Mouse (Mus musculus): ENCODE measurements around the gene Hemgn. TPM values are rescaled to one million over a fixed set of nuclear protein-coding genes. Genes with fewer than 3 reads are reported as not detected.
A peak's percentile ranks its signal among the peaks of the same experiment; 100 is the strongest.

The Hemgn gene
- total and polyA plus RNA-seq, 2 experiments from 2014 or later: 0.37 TPM; not detected in 1

- peak overlapping the region; percentile 43 for H3K4me3 ChIP-seq (ENCODE audit: low read depth, low read length)
- no peak overlapping the region for H3K27ac ChIP-seq (ENCODE audit: low read depth)
- H3K4me2 ChIP-seq (ENCODE audit: low read depth, low read length): peak overlapping the region; percentile 49
- DNase-seq (ENCODE audit: low spot score): no peak
- no peaks in the 10 kb centered on the region for H3K4me1 ChIP-seq (ENCODE audit: control insufficient read depth, insufficient read depth)
- H3K27me3 ChIP-seq (ENCODE audit: control insufficient read depth, insufficient read depth, low read length): peaks cover 100% of the 10 kb centered on the region
- no peak for TF ChIP-seq CTCF (IDR thresholded peaks at IDR 0.05; ENCODE audit: low read depth)
- TF ChIP-seq EP300 (IDR thresholded peaks at IDR 0.05; ENCODE audit: low read depth): no peak
- no peaks in the 10 kb centered on the region for H3K36me3 ChIP-seq (replicated peaks; ENCODE audit: control insufficient read depth, insufficient read depth, low read length)
- ATAC-seq (ENCODE audit: insufficient read depth, low read depth): no peak; the same call in 1 of the 2 replicates
- no peaks in the 10 kb centered on the region for H3K9me3 ChIP-seq (replicated peaks; ENCODE audit: control insufficient read depth, low read length)
- H3K9ac ChIP-seq (replicated peaks; ENCODE audit: low read depth, low read length): no peak overlapping the region
- 1% methylated on average over 50 of the region's 51 CpGs for WGBS
These were observed 69.0 kb downstream of the Hemgn start for GRCm38 (mm10) chr4:46344288-46344687.

Other genes with a start within 250 kb of the Hemgn start
- gene Xpa, start 217.2 kb downstream of the Hemgn start, total RNA-seq (2014; rRNA removed; ENCODE audit: low replicate concordance): 9.4 and 18.0 TPM in 2 replicates
- 17.6 and 19.1 TPM in 2 replicates for gene Xpa, start 217.2 kb downstream of the Hemgn start, polyA plus RNA-seq (2015; fragmentation: Nextera tagmentation; extraction: Ambion mirVana)
- gene Foxe1, start 69.9 kb downstream of the Hemgn start, total RNA-seq (2014; rRNA removed; ENCODE audit: low replicate concordance): 1.1 TPM in 1 of 2 replicates, not detected in the other
- 0.05 TPM in 1 of 2 replicates, not detected in the other for gene Foxe1, start 69.9 kb downstream of the Hemgn start, polyA plus RNA-seq (2015; fragmentation: Nextera tagmentation; extraction: Ambion mirVana)
- gene Trmo, start 24.1 kb downstream of the Hemgn start, total RNA-seq (2014; rRNA removed; ENCODE audit: low replicate concordance): 3.9 and 12.1 TPM in 2 replicates
- gene Trmo, start 24.1 kb downstream of the Hemgn start, polyA plus RNA-seq (2015; fragmentation: Nextera tagmentation; extraction: Ambion mirVana): 5.8 and 6.5 TPM in 2 replicates
- 3.6 and 9.2 TPM in 2 replicates for gene Anp32b, start 37.4 kb upstream of the Hemgn start, total RNA-seq (2014; rRNA removed; ENCODE audit: low replicate concordance)
- gene Anp32b, start 37.4 kb upstream of the Hemgn start, polyA plus RNA-seq (2015; fragmentation: Nextera tagmentation; extraction: Ambion mirVana): 75.8 and 76.0 TPM in 2 replicates
- 54.2 and 54.6 TPM in 2 replicates for gene Nans, start 75.7 kb upstream of the Hemgn start, total RNA-seq (2014; rRNA removed; ENCODE audit: low replicate concordance)
- 36.2 and 38.2 TPM in 2 replicates for gene Nans, start 75.7 kb upstream of the Hemgn start, polyA plus RNA-seq (2015; fragmentation: Nextera tagmentation; extraction: Ambion mirVana)
- 3.4 and 10.9 TPM in 2 replicates for gene Trim14, start 122.6 kb upstream of the Hemgn start, total RNA-seq (2014; rRNA removed; ENCODE audit: low replicate concordance)
- 0.46 and 0.85 TPM in 2 replicates for gene Trim14, start 122.6 kb upstream of the Hemgn start, polyA plus RNA-seq (2015; fragmentation: Nextera tagmentation; extraction: Ambion mirVana)
- gene Coro2a, start 188.7 kb upstream of the Hemgn start, total RNA-seq (2014; rRNA removed; ENCODE audit: low replicate concordance): 0.70 and 1.6 TPM in 2 replicates
- gene Coro2a, start 188.7 kb upstream of the Hemgn start, polyA plus RNA-seq (2015; fragmentation: Nextera tagmentation; extraction: Ambion mirVana): 0.22 and 0.26 TPM in 2 replicates
- 4.6 and 6.2 TPM in 2 replicates for gene Tbc1d2, start 236.7 kb upstream of the Hemgn start, total RNA-seq (2014; rRNA removed; ENCODE audit: low replicate concordance)
- 0.85 and 0.93 TPM in 2 replicates for gene Tbc1d2, start 236.7 kb upstream of the Hemgn start, polyA plus RNA-seq (2015; fragmentation: Nextera tagmentation; extraction: Ambion mirVana)